Mouse (Mus musculus) stomach, postnatal 0 days (tissue): ENCODE results near the gene Dnaaf1. TPM values are rescaled to one million over a fixed set of nuclear protein-coding genes. Genes with fewer than 3 reads are reported as not detected.

ENCODE experiments used
- ATAC-seq: fragments of 200-750 bp; cut with Nextera tagmentation; 2 replicates; pipeline ENCODE4 v1.8.0; 2017; ENCODE audit not compliant: low FRiP score, low TSS enrichment
- DNase-seq: peaks from one replicate; pipeline ENCODE4 v3.0.0-alpha.2; 2016; ENCODE audit warnings: low spot score
- H3K27ac ChIP-seq: fragments of 300-500 bp; sonication (generic); replicated peaks from 2 replicates; pipeline ENCODE4 v1.5.1; 2014; ENCODE audit warnings: mild to moderate bottlenecking, control low read depth
- H3K27me3 ChIP-seq: fragments of 300-500 bp; sonication (generic); 2 replicates; pipeline ENCODE4 v1.6.1; 2014; ENCODE audit warnings: low read length; ENCODE audit not compliant: control insufficient read depth, insufficient read depth
- H3K36me3 ChIP-seq: fragments of 300-500 bp; sonication (generic); 2 replicates; pipeline ENCODE4 v1.6.1; 2014; ENCODE audit warnings: low read length, mixed read lengths; ENCODE audit not compliant: control insufficient read depth, insufficient read depth
- H3K4me1 ChIP-seq: fragments of 300-500 bp; sonication (generic); replicated peaks from 2 replicates; pipeline ENCODE4 v1.6.1; 2014; ENCODE audit warnings: antibody characterized with exemption; ENCODE audit not compliant: control insufficient read depth, insufficient read depth
- H3K4me2 ChIP-seq: fragments of 300-500 bp; sonication (generic); replicated peaks from 2 replicates; pipeline ENCODE4 v1.6.1; 2014; ENCODE audit warnings: low read depth, mild to moderate bottlenecking, control low read depth, moderate library complexity
- H3K4me3 ChIP-seq: fragments of 300-500 bp; sonication (generic); 2 replicates; pipeline ENCODE4 v1.5.1; 2014; ENCODE audit warnings: low read depth, low read length, control low read depth
- H3K9ac ChIP-seq: fragments of 300-500 bp; sonication (generic); 2 replicates; pipeline ENCODE4 v1.6.1; 2014; ENCODE audit warnings: mild to moderate bottlenecking, low read length, control low read depth, mixed read lengths
- H3K9me3 ChIP-seq: fragments of 300-500 bp; sonication (generic); 2 replicates; pipeline ENCODE4 v1.6.1; 2016; ENCODE audit warnings: low read length; ENCODE audit not compliant: control insufficient read depth
- CTCF ChIP-seq: IDR thresholded peaks from 2 replicates; pipeline ENCODE4 v1.5.1; 2016; ENCODE audit warnings: antibody characterized with exemption, low read depth, mild to moderate bottlenecking, moderate library complexity
- EP300 ChIP-seq: optimal IDR thresholded peaks from 2 replicates; pipeline ENCODE3; 2016; ENCODE audit warnings: antibody characterized with exemption
- WGBS: fragments of 180-500 bp; shearing (Covaris S2); extraction: QIAGEN DNeasy Blood & Tissue Kit; methylation state at CpG from one replicate; pipeline ENCODE4 v1.1.7; 2014; 5-methylcytosine and 5-hydroxymethylcytosine counted together
- polyA plus RNA-seq: library from polyadenylated mRNA; unstranded; fragments of >200 nt; fragmentation: Nextera tagmentation; extraction: Ambion mirVana; gene quantifications from 2 replicates; pipeline ENCODE4 v1.2.1, GENCODE M21; 2015

The Dnaaf1 gene
- polyA plus RNA-seq, 1 experiment from 2014 or later = 0.24 TPM

- Histone ChIP-seq H3K36me3 (no peaks in the 10 kb centered on the region), H3K4me3 (no peak overlapping the region), H3K27me3 (no peaks in the 10 kb centered on the region), H3K27ac (no peak overlapping the region), H3K9ac (no peak overlapping the region), H3K9me3 (no peaks in the 10 kb centered on the region), H3K4me2 (no peak overlapping the region), H3K4me1 (no peaks in the 10 kb centered on the region)
- DNase-seq = no peak
- TF ChIP-seq CTCF (no peak), EP300 (no peak)
- 71% methylated on average over 6 of the region's 6 CpGs for WGBS
- ATAC-seq = no peak
Observed at GRCm38 (mm10) chr8:119620116-119620840, 45.2 kb downstream of the Dnaaf1 start.

- WGBS = 74% methylated on average over 14 of the region's 14 CpGs
- Histone ChIP-seq H3K27me3 (no peaks in the 10 kb centered on the region), H3K27ac (no peak overlapping the region), H3K4me3 (no peak overlapping the region), H3K4me1 (no peaks in the 10 kb centered on the region), H3K36me3 (no peaks in the 10 kb centered on the region), H3K9me3 (no peaks in the 10 kb centered on the region), H3K4me2 (no peak overlapping the region), H3K9ac (no peak overlapping the region)
- ATAC-seq (no peak), DNase-seq (no peak)
- TF ChIP-seq CTCF (no peak), EP300 (no peak)
Observed at GRCm38 (mm10) chr8:119620848-119621465, 45.9 kb downstream of the Dnaaf1 start.

DNA sequence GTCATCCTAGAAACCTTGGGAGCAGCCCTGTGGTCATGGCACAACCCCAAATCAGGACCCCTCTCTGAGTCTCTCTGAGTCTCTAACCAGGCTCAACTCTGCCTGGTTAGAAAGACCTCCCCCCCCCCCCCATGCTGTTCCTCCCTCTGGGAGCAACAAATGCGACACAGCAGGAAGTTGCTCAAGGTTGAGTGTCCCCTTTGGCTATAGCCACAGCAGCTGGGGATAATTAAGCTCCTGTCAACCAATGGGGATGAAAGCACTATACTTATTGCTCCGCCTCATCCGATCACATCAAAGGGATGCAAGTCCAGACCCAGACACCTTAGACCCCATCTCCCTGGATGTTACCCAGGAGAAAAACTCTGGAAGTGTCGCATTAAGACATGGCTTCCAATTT, 47.5 kb downstream of the Dnaaf1 start:
- Histone ChIP-seq H3K4me1 (no peaks in the 10 kb centered on the region), H3K9me3 (no peaks in the 10 kb centered on the region), H3K4me3 (no peak overlapping the region), H3K4me2 (no peak overlapping the region), H3K27me3 (no peaks in the 10 kb centered on the region), H3K9ac (no peak overlapping the region), H3K27ac (no peak overlapping the region), H3K36me3 (no peaks in the 10 kb centered on the region)
- WGBS = 65% methylated on average over 4 of the region's 4 CpGs
- no peak for TF ChIP-seq EP300
- no peak for TF ChIP-seq CTCF
- ATAC-seq (no peak), DNase-seq (no peak)

DNA sequence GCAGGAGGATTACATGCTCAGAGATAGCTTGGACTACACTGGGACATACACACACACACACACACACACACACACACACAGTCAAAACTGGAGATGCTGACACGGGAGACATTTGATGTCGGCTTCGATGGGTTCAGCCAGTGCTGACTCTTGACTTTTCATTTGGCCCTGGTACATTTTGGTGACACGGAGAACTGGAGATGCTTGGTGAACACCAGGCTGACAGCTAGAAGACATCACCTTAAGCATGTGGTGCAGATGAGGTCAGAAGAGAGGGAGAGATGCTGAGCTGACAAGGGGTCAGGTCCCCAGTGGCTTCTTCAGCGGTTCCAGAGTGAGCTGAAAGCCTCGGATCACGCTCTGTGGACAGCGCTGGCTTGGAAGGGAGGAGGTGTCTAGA, 48.0 kb downstream of the Dnaaf1 start:
- Histone ChIP-seq H3K27me3 (no peaks in the 10 kb centered on the region), H3K27ac (no peak overlapping the region), H3K9me3 (no peaks in the 10 kb centered on the region), H3K4me1 (no peaks in the 10 kb centered on the region), H3K4me3 (no peak overlapping the region), H3K4me2 (no peak overlapping the region), H3K9ac (no peak overlapping the region), H3K36me3 (no peaks in the 10 kb centered on the region)
- ATAC-seq (no peak), DNase-seq (no peak)
- TF ChIP-seq EP300 (no peak), CTCF (no peak)
- WGBS = 90% methylated on average over 8 of the region's 8 CpGs

DNA sequence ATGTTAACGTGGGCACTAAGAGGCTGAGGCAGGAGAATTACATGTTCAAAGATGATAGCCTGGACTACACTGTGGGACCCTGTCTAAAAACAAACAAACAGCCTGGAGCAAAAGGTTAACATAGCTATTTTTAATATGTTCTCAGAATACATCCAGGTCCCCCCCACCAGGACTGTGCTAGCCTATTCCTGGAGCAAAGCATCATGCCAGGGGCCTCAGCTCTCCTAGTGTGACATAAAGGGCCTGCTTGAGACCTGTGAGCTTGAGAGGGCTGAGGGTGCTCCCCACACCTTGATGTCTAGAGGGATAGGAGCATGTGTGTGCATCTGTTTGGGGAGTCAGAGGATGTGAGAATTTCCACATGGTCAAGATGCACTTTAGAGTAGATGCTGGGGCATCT, 48.7 kb downstream of the Dnaaf1 start:
- ATAC-seq = no peak
- TF ChIP-seq EP300 (no peak), CTCF (no peak)
- Histone ChIP-seq H3K4me3 (no peak overlapping the region), H3K27me3 (no peaks in the 10 kb centered on the region), H3K4me2 (no peak overlapping the region), H3K36me3 (no peaks in the 10 kb centered on the region), H3K4me1 (no peaks in the 10 kb centered on the region), H3K9ac (no peak overlapping the region), H3K9me3 (no peaks in the 10 kb centered on the region), H3K27ac (no peak overlapping the region)
- 56% methylated on average over 1 of the region's 1 CpGs for WGBS
- no peak for DNase-seq

DNA sequence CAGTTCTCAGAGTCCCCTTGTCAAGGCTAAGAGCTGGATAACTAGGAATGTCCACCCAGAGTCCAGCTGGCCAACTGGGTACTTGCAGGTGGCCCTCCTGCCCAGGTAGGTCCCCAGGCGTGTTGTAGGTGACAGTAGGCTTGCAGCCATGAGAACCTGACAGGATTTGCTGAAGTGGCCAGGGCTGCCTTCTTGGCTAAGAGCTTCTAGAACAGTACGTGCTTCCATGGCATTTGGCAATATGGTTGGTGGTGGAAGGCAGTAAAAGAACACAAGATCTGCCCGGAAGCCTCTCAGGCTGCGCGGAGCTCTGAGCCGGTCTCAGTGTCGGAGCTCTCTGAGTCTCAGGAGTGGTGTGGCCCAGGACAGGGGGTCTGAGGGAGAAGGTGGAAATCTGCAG, 49.9 kb downstream of the Dnaaf1 start:
- no peak for DNase-seq
- H3K36me3 ChIP-seq = no peaks in the 10 kb centered on the region
- no peak for TF ChIP-seq CTCF
- TF ChIP-seq EP300 = no peak
- no peak for ATAC-seq
- no peaks in the 10 kb centered on the region for H3K4me1 ChIP-seq
- no peaks in the 10 kb centered on the region for H3K27me3 ChIP-seq
- H3K4me2 ChIP-seq = no peak overlapping the region
- no peak overlapping the region for H3K27ac ChIP-seq
- no peak overlapping the region for H3K9ac ChIP-seq
- 86% methylated on average over 7 of the region's 7 CpGs for WGBS
- no peak overlapping the region for H3K4me3 ChIP-seq
- no peaks in the 10 kb centered on the region for H3K9me3 ChIP-seq
